ENCODE assay signal across 9 mouse cellular contexts in genomic region chr16:41533686-41534085, GRCm38 (mm10).
DNase-seq lines count a peak whose midpoint lies in the region; ATAC-seq and TF ChIP-seq lines count a peak whose summit lies in the region.
"Had no signal": no experiment of that assay in that cellular context is flagged by ENCODE, and none has a peak within 500 bp of the region (broad histone marks: within the 10 kb centered on the region; RNA-seq: fewer than 3 reads in every experiment).

No protein-coding gene starts in this region.

- H3K36me3 ChIP-seq in limb, embryonic 14.5 days (ENCODE audit: control insufficient read depth, insufficient read depth, low read length) = no peaks in the 10 kb centered on the region
- no peaks in the 10 kb centered on the region for H3K36me3 ChIP-seq in kidney, adult 2 months (ENCODE audit: control insufficient read depth, insufficient read depth, low read length)

- H3K9me3 ChIP-seq in limb, embryonic 14.5 days (ENCODE audit: control insufficient read depth, low read length) = no peaks in the 10 kb centered on the region

- H3K9ac ChIP-seq in limb, embryonic 14.5 days (ENCODE audit: low read depth, low read length, severe bottlenecking) = peak overlapping the region; percentile 72; the same call in 1 of the 2 replicates

- 21% methylated on average over 6 of the region's 6 CpGs for WGBS in limb, embryonic 14.5 days
- 11% methylated on average over 6 of the region's 6 CpGs for WGBS in kidney, adult 2 months

- peaks cover 4% of the 10 kb centered on the region; the same call in 1 of the 2 replicates for H3K4me1 ChIP-seq in limb, embryonic 14.5 days (ENCODE audit: control insufficient read depth, insufficient read depth, low read length)
- H3K4me1 ChIP-seq in kidney, adult 2 months (ENCODE audit: control insufficient read depth, insufficient read depth, low read length) = no peaks in the 10 kb centered on the region

- no peak overlapping the region for H3K27ac ChIP-seq in limb, embryonic 14.5 days (replicated peaks; ENCODE audit: low read depth, low read length)
- no peak overlapping the region for H3K27ac ChIP-seq in kidney, adult 2 months (ENCODE audit: insufficient read depth, low read depth, low read length)

- no peak for ATAC-seq in limb, embryonic 14.5 days (ENCODE audit: low FRiP score, low read depth)

- peak overlapping the region; percentile 62 for H3K4me3 ChIP-seq in limb, embryonic 14.5 days (replicated peaks; ENCODE audit: low read length)
- no peak overlapping the region for H3K4me3 ChIP-seq in kidney, adult 2 months (ENCODE audit: insufficient read depth, low read depth, low read length)

- H3K27me3 ChIP-seq in limb, embryonic 14.5 days (ENCODE audit: control insufficient read depth, insufficient read depth, low read length) = no peaks in the 10 kb centered on the region
- H3K27me3 ChIP-seq in kidney, adult 2 months (replicated peaks; ENCODE audit: control insufficient read depth, insufficient read depth, low read length) = no peaks in the 10 kb centered on the region

- TF ChIP-seq POLR2A in limb, embryonic 14.5 days (IDR thresholded peaks at IDR 0.05; ENCODE audit: borderline replicate concordance, extremely low read depth, insufficient read depth, insufficient read length) = no peak
- TF ChIP-seq POLR2A in kidney, adult 2 months (IDR thresholded peaks at IDR 0.05; ENCODE audit: low read depth, low read length) = no peak

- DNase-seq in embryo, embryonic 10.5 days (ENCODE audit: low spot score) = peak; percentile 44
- no peak for DNase-seq in embryo, embryonic 11 days
- peak; percentile 15 for DNase-seq in right cerebral cortex, postnatal 4 days
- DNase-seq in right cerebral cortex, postnatal 14 days = no peak
- no peak for DNase-seq in limb, embryonic 14.5 days (ENCODE audit: low spot score)
- no peak for DNase-seq in yolk sac, embryonic 10.5 days (ENCODE audit: low spot score)
- no peak for DNase-seq in kidney, adult 2 months
- no peak for DNase-seq in adrenal gland, postnatal 4 days (ENCODE audit: low spot score in 2 of 2)
- DNase-seq: adrenal gland, adult 2 months had no signal

- TF ChIP-seq CTCF in kidney, adult 2 months (conservative IDR thresholded peaks at IDR 0.05; ENCODE audit: insufficient read depth, insufficient read length, low read depth, low read length) = no peak

- peak overlapping the region; percentile 77 for H3K4me2 ChIP-seq in limb, embryonic 14.5 days (replicated peaks; ENCODE audit: low read depth, low read length, severe bottlenecking)

Comparison
In these comparisons a context has a peak if more than half of its experiments do, and no peak if none do; other contexts are left out.
1. DNase-seq: peak in embryo, embryonic 10.5 days (single experiment) and right cerebral cortex, postnatal 4 days (single experiment); none in embryo, embryonic 11 days (single experiment), right cerebral cortex, postnatal 14 days (single experiment), limb, embryonic 14.5 days (single experiment), yolk sac, embryonic 10.5 days (single experiment), kidney, adult 2 months (single experiment) and adrenal gland, postnatal 4 days (0 of 2).